In the genomic region with DNA sequence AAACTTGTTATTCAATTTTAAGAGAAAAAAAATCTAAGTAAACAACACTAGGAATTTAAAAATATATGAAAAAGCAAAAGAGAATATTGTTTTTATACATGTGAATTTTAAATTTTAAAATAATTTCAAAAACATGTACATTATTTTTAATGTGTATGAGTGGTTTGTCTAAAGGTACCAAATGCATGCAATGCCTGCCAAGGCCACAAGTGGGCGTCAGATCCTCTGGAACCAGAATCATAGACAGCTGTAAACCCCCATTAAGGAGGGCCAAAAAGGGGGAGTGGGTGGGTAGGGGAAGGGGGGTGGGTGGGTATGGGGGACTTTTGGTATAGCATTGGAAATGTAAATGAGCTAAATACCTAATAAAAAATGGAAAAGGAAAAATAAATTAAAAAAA, we compare ENCODE assay signal across 8 mouse cellular contexts. TPM values are rescaled to one million over a fixed set of nuclear protein-coding genes. Genes with fewer than 3 reads are reported as not detected.
DNase-seq lines count a peak whose midpoint lies in the region; ATAC-seq and TF ChIP-seq lines count a peak whose summit lies in the region.

No protein-coding gene starts in this region.

- no peaks in the 10 kb centered on the region for H3K4me1 ChIP-seq in midbrain, postnatal 0 days (ENCODE audit: insufficient read depth, low read length)

- peak; percentile 12 for DNase-seq in cerebellum, adult 11 months
- no peak for DNase-seq in cerebellum, adult 11-12 months
- peak in 1 of 2 experiments; percentile 29 for DNase-seq in left cerebral cortex, adult 2 months (ENCODE audit: extremely low spot score in 1 of 2, low spot score in 2 of 2)
- no peak for DNase-seq in left cerebral cortex, adult 8-10 months (ENCODE audit: low spot score in 2 of 2)
- peak; percentile 55 for DNase-seq in ZHBTc4 (ENCODE audit: low read depth, low spot score)
- peak; percentile 42 for DNase-seq in forelimb bud, embryonic 11.5 days (ENCODE audit: low read depth, low spot score)
- peak; percentile 55 for DNase-seq in midbrain, postnatal 0 days (ENCODE audit: low spot score)

- intact Hi-C loops in left cerebral cortex, adult 2 months (cut with DNase I): no loop called here

- 0% methylated on average over 1 of the region's 1 CpGs for WGBS in midbrain, postnatal 0 days

- H3K27me3 ChIP-seq in midbrain, postnatal 0 days (ENCODE audit: insufficient read depth, low read length): no peaks in the 10 kb centered on the region

- H3K4me2 ChIP-seq in midbrain, postnatal 0 days (ENCODE audit: low read depth, low read length, poor library complexity, severe bottlenecking): no peak overlapping the region

- no peak overlapping the region for H3K27ac ChIP-seq in left cerebral cortex, adult 2 months
- no peak overlapping the region for H3K27ac ChIP-seq in midbrain, postnatal 0 days (ENCODE audit: low read depth, low read length)

- H3K9me3 ChIP-seq in midbrain, postnatal 0 days (ENCODE audit: low read length): no peaks in the 10 kb centered on the region

- no peak overlapping the region for H3K4me3 ChIP-seq in left cerebral cortex, adult 2 months
- no peak overlapping the region for H3K4me3 ChIP-seq in midbrain, postnatal 0 days (ENCODE audit: low read depth, low read length)

- H3K36me3 ChIP-seq in midbrain, postnatal 0 days (ENCODE audit: insufficient read depth, low read length): no peaks in the 10 kb centered on the region

- peak; percentile 58 for TF ChIP-seq CTCF in left cerebral cortex, adult 2 months (IDR thresholded peaks at IDR 0.05)
- TF ChIP-seq CTCF in midbrain, postnatal 0 days (IDR thresholded peaks at IDR 0.05): peak; percentile 65

- ATAC-seq in midbrain, postnatal 0 days (ENCODE audit: low FRiP score): no peak
- ATAC-seq in erythroid progenitor cell, adult 5-6 weeks (replicated peaks; ENCODE audit: low FRiP score, poor library complexity, severe bottlenecking): no peak

- H3K9ac ChIP-seq in midbrain, postnatal 0 days (replicated peaks; ENCODE audit: low read length, poor library complexity, severe bottlenecking): no peak overlapping the region

RNA-seq across cellular contexts. Expression of gene Ndufaf2, which starts 31.3 kb away (rescaled TPM):
- total RNA-seq in left cerebral cortex, adult 2 months (2021): 10 to 100 TPM; 21.1 to 27.2 TPM
- 10 to 100 TPM; 18.7 to 25.3 (median 22.8) TPM for total RNA-seq in left cerebral cortex, adult 8-10 months (2022)
- total RNA-seq in midbrain, postnatal 0 days (2014; rRNA removed): 7.1 and 14.8 TPM in 2 replicates
- polyA plus RNA-seq in midbrain, postnatal 0 days (2015; fragmentation: Nextera tagmentation; extraction: Ambion mirVana): 72.0 and 74.4 TPM in 2 replicates
- total RNA-seq in erythroid progenitor cell, adult 5-6 weeks (2015; ENCODE audit: low replicate concordance): 8.3 and 12.6 TPM in 2 replicates
- 8.9 and 13.3 TPM in 2 replicates for total RNA-seq in erythroid progenitor cell, adult 5-6 weeks (2017; ENCODE audit: low replicate concordance)

RNA-seq across cellular contexts. Expression of gene Ercc8, which starts 31.4 kb away (rescaled TPM):
- 10 to 100 TPM; 17.5 to 19.9 TPM for total RNA-seq in left cerebral cortex, adult 2 months (2021)
- 10 to 100 TPM; 15.3 to 18.6 (median 16.3) TPM for total RNA-seq in left cerebral cortex, adult 8-10 months (2022)
- 33.8 and 36.6 TPM in 2 replicates for total RNA-seq in midbrain, postnatal 0 days (2014; rRNA removed)
- polyA plus RNA-seq in midbrain, postnatal 0 days (2015; fragmentation: Nextera tagmentation; extraction: Ambion mirVana): 33.2 and 33.5 TPM in 2 replicates
- total RNA-seq in erythroid progenitor cell, adult 5-6 weeks (2015; ENCODE audit: low replicate concordance): 2.9 and 4.3 TPM in 2 replicates
- total RNA-seq in erythroid progenitor cell, adult 5-6 weeks (2017; ENCODE audit: low replicate concordance): 4.9 TPM in 1 of 2 replicates, not detected in the other

Comparison
In these comparisons a context has a peak if more than half of its experiments do, and no peak if none do; other contexts are left out.
1. DNase-seq: peak in cerebellum, adult 11 months (single experiment), ZHBTc4 (single experiment), forelimb bud, embryonic 11.5 days (single experiment) and midbrain, postnatal 0 days (single experiment); none in cerebellum, adult 11-12 months (single experiment) and left cerebral cortex, adult 8-10 months (0 of 2).